Mouse (Mus musculus) left cerebral cortex, adult 2 months (tissue): ENCODE data around the gene Npc1l1. TPM values are rescaled to one million over a fixed set of nuclear protein-coding genes. Genes with fewer than 3 reads are reported as not detected.
A peak's percentile ranks its signal among the peaks of the same experiment; 100 is the strongest.
"Not testable (repeated sequence)": the region's sequence is repeated elsewhere in the genome, so short reads cannot be mapped to it uniquely, and the experiment has no call there.

ENCODE experiments used
- DNase-seq, 2 experiments: peaks; one replicate each; pipeline ENCODE4 v3.0.0; 2021 to 2022; ENCODE audit warnings: low spot score in 2 of 2, mixed read lengths in 1 of 2; ENCODE audit errors: extremely low spot score in 1 of 2
- H3K27ac ChIP-seq: fragments of 200-600 bp; 2 replicates; pipeline ENCODE4 v1.8.1; 2022
- H3K4me3 ChIP-seq: fragments of 200-600 bp; 2 replicates; pipeline ENCODE4 v1.8.1; 2022
- CTCF ChIP-seq: fragments of 200-600 bp; IDR thresholded peaks from 2 replicates; pipeline ENCODE4 v1.8.1; 2022; ENCODE audit warnings: antibody characterized with exemption, mild to moderate bottlenecking, moderate library complexity
- intact Hi-C: fragments of 180-260 bp; cut with DNase I; formaldehyde crosslinking; loops from one replicate; pipeline ENCODE4 v1.15.1; 2025
- long read RNA-seq, 2 experiments: library from polyadenylated mRNA; stranded (forward); transcript quantifications; one replicate each; pipeline ENCODE4 v2.0.0; 2021; ENCODE audit warnings: borderline mapping rate in 2 of 2
- total RNA-seq, 2 experiments: library from RNA; stranded (reverse); gene quantifications; 2 replicates each; pipeline ENCODE4 v1.2.3; 2021

Gene Npc1l1
- total RNA-seq, result 1 to 10 TPM in 1 of 2 experiments, under 1 TPM in 1; 0.77 to 1.0 TPM
- long read RNA-seq, experiment 1, partial matches to known transcripts, result 0 of 2 reads
- long read RNA-seq, experiment 1, other reads (novel, unspliced or antisense), result 2 of 2 reads
- long read RNA-seq, experiment 2, partial matches to known transcripts, result 0 of 2 reads
- long read RNA-seq, experiment 2, other reads (novel, unspliced or antisense), result 2 of 2 reads

GRCm38 (mm10) chr11:6230012-6230411, at the start of gene Npc1l1:
TSS of gene Npc1l1 (minus strand) at chr11:6230143.
- no peak for TF ChIP-seq CTCF
- DNase-seq, result no peak
- no peak within 1 kb of the TSS for H3K4me3 ChIP-seq
- H3K27ac ChIP-seq, result no peak within 1 kb of the TSS
- intact Hi-C loops, result loop anchor here (10.0 kb wide), 1 partner anchor 405 kb away; no protein-coding TSS in a partner anchor

- H3K4me3 ChIP-seq, result no peak overlapping the region
- no peak overlapping the region for H3K27ac ChIP-seq
- intact Hi-C loops, result no loop called here
- no peak for DNase-seq
- TF ChIP-seq CTCF, result no peak
Observed at GRCm38 (mm10) chr11:6276466-6276865, 46.5 kb upstream of the Npc1l1 start.

DNA sequence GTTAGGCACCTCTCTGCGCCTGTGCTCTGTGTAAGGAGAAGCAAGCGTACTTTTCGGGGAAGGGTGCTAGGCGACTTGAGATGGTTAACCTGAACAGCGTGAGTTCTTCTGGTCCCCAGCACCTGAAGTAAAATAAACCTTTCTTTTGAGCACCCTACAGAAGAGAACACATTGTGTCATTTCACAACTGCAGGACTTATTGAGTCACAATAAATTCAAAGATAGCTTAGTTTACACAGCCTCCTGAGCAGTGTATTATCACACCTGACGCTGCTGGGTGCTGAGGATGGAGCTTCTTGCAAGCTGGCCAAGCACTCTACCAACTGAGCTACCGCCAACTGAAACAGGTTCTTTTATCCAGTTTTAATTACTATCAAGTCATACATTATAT, 45.1 kb upstream of the Npc1l1 start:
- intact Hi-C loops, result loop anchor here (2.0 kb wide), 1 partner anchor 16 kb away; the partner anchor contains the start of gene Ogdh
- TF ChIP-seq CTCF, result no peak
- H3K4me3 ChIP-seq, result peak overlapping the region; percentile 99
- peak overlapping the region; percentile 92 for H3K27ac ChIP-seq
- no peak for DNase-seq

- peak; percentile 97 for DNase-seq
- intact Hi-C loops, result loop anchor here (2.0 kb wide), 1 partner anchor 16 kb away; the partner anchor contains the start of gene Ogdh
- H3K4me3 ChIP-seq, result peak within 1 kb of the TSS; percentile 99
- peak within 1 kb of the TSS; percentile 92 for H3K27ac ChIP-seq
- TF ChIP-seq CTCF, result peak; percentile 78
Observed at GRCm38 (mm10) chr11:6274387-6275093, 44.6 kb upstream of the Npc1l1 start, which contains the start of gene Tmed4. TSS of gene Tmed4 (minus strand) at chr11:6274870.

DNA sequence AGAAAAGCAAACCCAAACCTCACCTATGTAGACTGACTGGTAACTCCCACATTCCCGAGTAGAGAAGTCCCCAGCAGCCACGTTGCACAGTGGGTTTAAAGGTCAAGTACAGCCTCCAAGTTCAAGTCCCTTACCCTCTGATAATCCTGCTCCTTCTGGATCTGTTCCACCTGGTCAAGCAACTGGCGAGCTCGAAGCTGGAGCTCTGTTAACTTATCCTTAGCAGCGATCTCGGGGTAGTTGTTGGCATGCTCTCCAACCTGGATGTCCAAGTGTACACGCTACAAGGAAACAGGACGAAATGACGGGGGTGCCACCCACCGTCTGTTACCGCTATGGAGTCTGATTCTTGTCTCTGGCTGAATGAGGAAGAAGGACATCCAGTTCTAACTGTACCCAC, 43.7 kb upstream of the Npc1l1 start:
- DNase-seq, result no peak
- no peak for TF ChIP-seq CTCF
- intact Hi-C loops, result loop anchor here (2.0 kb wide), 1 partner anchor 17 kb away; the partner anchor contains the start of gene Ogdh
- H3K4me3 ChIP-seq, result peak overlapping the region; percentile 99
- H3K27ac ChIP-seq, result peak overlapping the region; percentile 92

- intact Hi-C loops, result loop anchor here (2.0 to 10.0 kb wide), 2 partner anchors 67 to 303 kb away; partner anchors contain the start of genes A730071L15Rik and Nudcd3
- Histone ChIP-seq H3K4me3 (peak within 1 kb of the TSS; percentile 97), H3K27ac (peak within 1 kb of the TSS; percentile 92)
- peak; percentile 85 to 88 for DNase-seq
- no peak for TF ChIP-seq CTCF
Observed at GRCm38 (mm10) chr11:6267320-6268254, 37.6 kb upstream of the Npc1l1 start, which contains the start of gene Ddx56. TSS of gene Ddx56 (minus strand) at chr11:6267772.

- DNase-seq, result no peak
- H3K27ac ChIP-seq, result no peak overlapping the region
- intact Hi-C loops, result loop anchor here (2.0 to 10.0 kb wide), 2 partner anchors 66 to 302 kb away; partner anchors contain the start of genes A730071L15Rik and Nudcd3
- no peak for TF ChIP-seq CTCF
- H3K4me3 ChIP-seq, result peak overlapping the region; percentile 97
Observed at GRCm38 (mm10) chr11:6266621-6267020, 36.7 kb upstream of the Npc1l1 start.

DNA sequence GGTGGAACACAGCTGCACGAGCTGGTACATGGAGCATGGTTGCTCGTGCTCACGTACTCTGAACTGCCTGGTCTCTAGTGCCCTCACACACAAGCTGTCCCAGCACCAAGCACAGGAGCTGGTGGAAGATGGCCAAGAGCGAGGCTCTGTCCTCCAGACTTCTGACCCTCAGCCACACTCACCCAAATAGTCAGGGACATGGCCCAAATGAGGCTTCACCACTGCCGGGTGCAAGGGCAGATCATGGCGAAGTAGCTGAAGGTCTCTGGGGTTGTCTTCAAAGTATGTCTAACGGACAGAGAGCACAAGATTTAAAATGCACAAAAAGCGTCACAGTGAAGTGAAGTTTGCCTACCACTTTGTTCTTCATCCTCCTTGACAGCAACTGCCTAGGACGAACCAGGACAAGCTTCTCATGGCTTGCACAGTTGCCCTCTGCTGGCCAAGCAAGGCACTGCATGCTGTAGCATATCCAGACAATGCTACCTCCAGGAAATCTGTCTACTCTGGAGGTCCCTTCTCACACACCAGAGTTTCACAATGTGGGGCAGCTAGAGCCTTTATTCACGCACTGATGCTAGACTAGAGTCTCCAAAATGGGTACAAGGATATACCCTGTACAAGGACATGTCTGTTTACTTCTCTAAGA, 31.6 kb upstream of the Npc1l1 start:
- TF ChIP-seq CTCF, result peak; percentile 97
- intact Hi-C loops, result loop anchor here (5.0 to 10.0 kb wide), 2 partner anchors 269 to 297 kb away; no protein-coding TSS in a partner anchor
- H3K4me3 ChIP-seq, result no peak overlapping the region
- peak; percentile 57 to 75 for DNase-seq
- H3K27ac ChIP-seq, result no peak overlapping the region

- H3K27ac ChIP-seq, result no peak overlapping the region
- intact Hi-C loops, result no loop called here
- no peak for TF ChIP-seq CTCF
- no peak overlapping the region for H3K4me3 ChIP-seq
- no peak for DNase-seq
Observed at GRCm38 (mm10) chr11:6259413-6259812, 29.5 kb upstream of the Npc1l1 start.

- no peak overlapping the region for H3K4me3 ChIP-seq
- intact Hi-C loops, result no loop called here
- DNase-seq, result no peak
- no peak for TF ChIP-seq CTCF
- no peak overlapping the region for H3K27ac ChIP-seq
Observed at GRCm38 (mm10) chr11:6256490-6257072, 26.6 kb upstream of the Npc1l1 start.

DNA sequence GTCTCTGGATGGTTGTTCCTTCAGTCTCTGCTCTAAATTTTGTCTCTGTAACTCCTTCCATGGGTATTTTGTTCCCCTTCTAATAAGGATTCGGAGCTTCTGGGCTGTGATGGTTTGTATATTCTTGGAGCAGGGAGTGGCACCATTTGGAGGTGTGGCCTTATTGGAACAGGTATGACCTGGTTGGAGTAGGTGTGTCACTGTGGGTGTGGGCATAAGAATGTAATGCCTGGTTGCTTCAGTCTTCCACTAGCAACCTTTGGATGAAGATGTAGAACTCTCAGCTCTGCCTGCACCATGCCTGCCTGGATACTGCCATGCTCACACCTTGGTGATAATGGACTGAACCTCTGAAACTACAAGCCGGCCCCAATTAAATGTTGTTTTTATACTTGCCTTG, 24.7 kb upstream of the Npc1l1 start:
- DNase-seq, H3K27ac ChIP-seq, intact Hi-C loops, H3K4me3 ChIP-seq: not testable (repeated sequence)
